Mouse (Mus musculus) limb, embryonic 14.5 days (tissue): ENCODE data around the gene Ampd2. TPM values are rescaled to one million over a fixed set of nuclear protein-coding genes. Genes with fewer than 3 reads are reported as not detected.

Experiments used
- ATAC-seq: fragments of 200-750 bp; cut with Nextera tagmentation; 2 replicates; pipeline ENCODE4 v1.8.0; 2017; ENCODE audit warnings: low read depth, moderate number of reproducible peaks, moderate TSS enrichment; ENCODE audit not compliant: low FRiP score
- DNase-seq: peaks from one replicate; pipeline ENCODE4 v3.0.0-alpha.2; 2015; ENCODE audit warnings: low spot score
- H3K27ac ChIP-seq: fragments of 300-500 bp; sonication (generic); replicated peaks from 2 replicates; pipeline ENCODE4 v1.5.1; 2014; ENCODE audit warnings: low read depth, mild to moderate bottlenecking, low read length, moderate library complexity, mixed read lengths
- H3K27me3 ChIP-seq: fragments of 300-500 bp; sonication (generic); 2 replicates; pipeline ENCODE4 v1.6.1; 2014; ENCODE audit warnings: low read length, mixed read lengths; ENCODE audit not compliant: control insufficient read depth, insufficient read depth
- H3K36me3 ChIP-seq: fragments of 300-500 bp; sonication (generic); 2 replicates; pipeline ENCODE4 v1.6.1; 2014; ENCODE audit warnings: mild to moderate bottlenecking, low read length, moderate library complexity, mixed read lengths; ENCODE audit not compliant: control insufficient read depth, insufficient read depth
- H3K4me1 ChIP-seq: fragments of 300-500 bp; sonication (generic); 2 replicates; pipeline ENCODE4 v1.6.1; 2014; ENCODE audit warnings: antibody characterized with exemption, low read length, mixed read lengths; ENCODE audit not compliant: control insufficient read depth, insufficient read depth
- H3K4me2 ChIP-seq: fragments of 300-500 bp; sonication (generic); replicated peaks from 2 replicates; pipeline ENCODE4 v1.6.1; 2014; ENCODE audit warnings: low read depth, mild to moderate bottlenecking, low read length, moderate library complexity; ENCODE audit not compliant: severe bottlenecking
- H3K4me3 ChIP-seq: fragments of 300-500 bp; sonication (generic); replicated peaks from 2 replicates; pipeline ENCODE4 v1.5.1; 2014; ENCODE audit warnings: low read length
- H3K9ac ChIP-seq: fragments of 300-500 bp; sonication (generic); 2 replicates; pipeline ENCODE4 v1.6.1; 2014; ENCODE audit warnings: mild to moderate bottlenecking, low read depth, low read length, moderate library complexity; ENCODE audit not compliant: severe bottlenecking
- H3K9me3 ChIP-seq: fragments of 300-500 bp; sonication (generic); 2 replicates; pipeline ENCODE4 v1.6.1; 2016; ENCODE audit warnings: low read length; ENCODE audit not compliant: control insufficient read depth
- POLR2A ChIP-seq: fragments of 200-500 bp; IDR thresholded peaks from 2 replicates; pipeline ENCODE4 v1.8.0; 2012; ENCODE audit warnings: inconsistent platforms, mild to moderate bottlenecking, moderate library complexity, borderline replicate concordance; ENCODE audit not compliant: insufficient read depth, insufficient read length; ENCODE audit errors: extremely low read depth
- WGBS: fragments of 180-500 bp; shearing (Covaris S2); extraction: QIAGEN DNeasy Blood & Tissue Kit; methylation state at CpG from one replicate; pipeline ENCODE4 v1.1.7; 2014; 5-methylcytosine and 5-hydroxymethylcytosine counted together
- polyA plus RNA-seq, 2 experiments: library from polyadenylated mRNA; depleted of rRNA in 1 of 2; stranded (reverse) in 1 of 2; unstranded in 1 of 2; fragments of >200 nt; fragmentation: Nextera tagmentation in 1 of 2; extraction: Ambion mirVana in 1 of 2; gene quantifications; 2 replicates each; pipeline versions ENCODE4 v1.2.1 to v1.2.3; 2012 to 2014

Gene Ampd2
- polyA plus RNA-seq (2012; rRNA removed) = 116 and 161 TPM in 2 replicates
- 35.8 and 38.7 TPM in 2 replicates for polyA plus RNA-seq (2014; fragmentation: Nextera tagmentation; extraction: Ambion mirVana)

DNA sequence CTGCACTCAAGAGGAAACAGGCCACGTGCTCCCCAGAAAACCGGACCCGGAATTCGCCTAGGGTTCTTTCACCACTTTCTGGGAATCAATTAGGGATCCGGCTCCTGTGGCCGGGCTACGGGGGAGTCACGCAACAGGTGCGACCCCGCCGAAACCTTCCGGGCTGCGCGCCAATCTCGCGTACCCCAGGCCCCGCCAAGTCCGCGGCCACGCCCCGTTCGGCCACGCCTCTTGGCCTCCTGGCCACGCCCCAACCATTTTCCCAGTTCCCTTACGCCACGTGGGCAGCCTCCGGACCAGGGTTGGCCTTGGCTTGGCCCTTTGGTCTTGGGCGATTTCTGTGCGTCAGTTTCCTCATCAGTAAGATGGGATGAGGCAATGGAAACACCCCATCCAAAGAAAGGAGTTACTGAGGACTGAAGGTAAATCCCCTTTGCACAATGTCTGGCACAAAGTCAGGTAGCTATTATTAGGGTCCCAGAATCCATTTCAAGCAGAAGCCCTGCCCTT lies at the start of gene Ampd2:
TSS of gene Ampd2 (minus strand) at position 182 of the 510 bp plus-strand sequence.
- TF ChIP-seq POLR2A = no peak
- WGBS = 1% methylated on average over 24 of the region's 29 CpGs

DNA sequence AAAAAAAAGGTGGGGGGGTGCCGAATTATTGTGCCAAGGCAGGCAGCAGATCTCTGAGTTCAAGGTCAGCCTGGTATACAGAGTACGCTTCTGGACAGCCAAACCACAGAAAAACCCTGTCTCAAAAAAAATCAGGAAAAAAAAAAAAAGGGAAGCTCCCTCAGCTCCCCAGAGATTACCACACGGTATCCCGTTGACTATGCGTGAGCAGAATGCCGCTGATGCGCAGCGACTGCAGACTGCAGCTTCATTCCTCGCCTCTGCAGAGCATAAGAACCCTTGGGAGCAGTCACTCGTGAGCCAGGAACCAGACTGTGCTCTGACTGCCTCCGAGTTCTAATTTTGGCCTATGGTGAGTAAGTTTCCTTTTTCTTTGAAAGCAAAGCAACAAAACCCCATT lies 48.2 kb upstream of the Ampd2 start:
- Histone ChIP-seq H3K36me3 (no peaks in the 10 kb centered on the region), H3K9ac (no peak overlapping the region), H3K4me1 (no peaks in the 10 kb centered on the region), H3K4me2 (no peak overlapping the region), H3K9me3 (no peaks in the 10 kb centered on the region), H3K4me3 (no peak overlapping the region), H3K27me3 (no peaks in the 10 kb centered on the region), H3K27ac (no peak overlapping the region)
- ATAC-seq = no peak
- TF ChIP-seq POLR2A = no peak
- no peak for DNase-seq
- WGBS = 77% methylated on average over 11 of the region's 11 CpGs

More for the DNA sequence above, at the start of gene Ampd2:
- Histone ChIP-seq H3K9ac (peak within 1 kb of the TSS; percentile 68), H3K4me2 (peak within 1 kb of the TSS; percentile 100), H3K4me3 (peak within 1 kb of the TSS; percentile 64), H3K27me3 (no peaks in the 10 kb centered on the region), H3K9me3 (no peaks in the 10 kb centered on the region), H3K27ac (peak within 1 kb of the TSS; percentile 76), H3K4me1 (peaks cover 45% of the 10 kb centered on the region), H3K36me3 (no peaks in the 10 kb centered on the region)
- peak; percentile 71 for DNase-seq
- peak; percentile 8; the same call in 1 of the 2 replicates for ATAC-seq

DNA sequence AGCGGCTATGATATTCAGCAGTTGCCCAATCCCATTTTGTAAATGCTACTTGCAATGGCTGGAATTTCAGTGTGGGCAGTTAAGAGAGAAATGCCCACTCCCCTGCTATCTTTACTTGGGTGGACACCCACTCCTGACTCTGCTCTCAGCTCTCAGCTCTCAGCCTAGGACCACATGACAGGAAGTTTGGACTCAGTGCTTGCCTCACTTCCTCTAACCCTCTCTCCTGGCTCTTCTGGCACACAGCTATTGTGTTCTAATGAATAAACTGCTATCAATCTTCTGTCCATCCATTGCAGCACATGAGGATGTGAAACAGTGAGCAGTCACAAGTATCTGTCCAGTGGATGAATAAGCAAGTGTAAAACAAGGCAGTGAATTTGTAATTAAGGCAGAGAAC lies 46.0 kb upstream of the Ampd2 start:
- no peak overlapping the region for H3K27ac ChIP-seq
- no peaks in the 10 kb centered on the region for H3K36me3 ChIP-seq
- ATAC-seq = no peak
- no peaks in the 10 kb centered on the region for H3K27me3 ChIP-seq
- DNase-seq = no peak
- no peak overlapping the region for H3K4me2 ChIP-seq
- H3K9ac ChIP-seq = no peak overlapping the region
- no peaks in the 10 kb centered on the region for H3K9me3 ChIP-seq
- peaks cover 8% of the 10 kb centered on the region; the same call in 1 of the 2 replicates for H3K4me1 ChIP-seq
- no peak for TF ChIP-seq POLR2A
- 85% methylated on average over 1 of the region's 1 CpGs for WGBS
- H3K4me3 ChIP-seq = no peak overlapping the region

DNA sequence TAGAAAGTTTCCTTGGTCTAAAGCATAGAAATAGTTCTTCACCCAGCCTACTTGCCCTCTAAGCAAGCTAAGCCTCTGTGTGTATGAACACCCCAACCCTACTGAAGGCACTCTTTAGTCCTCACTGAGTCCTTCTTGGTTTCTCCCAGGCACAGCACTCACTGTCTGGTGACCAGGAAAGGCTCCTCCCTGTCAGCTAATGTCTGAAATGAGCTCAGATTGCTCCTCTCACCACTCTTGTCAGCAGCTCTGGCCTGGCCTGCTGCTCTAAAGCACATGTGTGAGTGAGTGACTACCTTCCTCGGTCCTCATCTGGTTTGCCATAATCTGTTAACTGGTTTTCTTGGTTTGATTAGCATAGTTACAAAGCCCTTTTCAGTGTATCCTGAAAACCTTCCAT lies 45.4 kb upstream of the Ampd2 start:
- H3K4me1 ChIP-seq = peaks cover 8% of the 10 kb centered on the region; the same call in 1 of the 2 replicates
- H3K4me2 ChIP-seq = no peak overlapping the region
- no peak for TF ChIP-seq POLR2A
- no peak for ATAC-seq
- no peaks in the 10 kb centered on the region for H3K36me3 ChIP-seq
- DNase-seq = no peak
- H3K4me3 ChIP-seq = no peak overlapping the region
- WGBS = 72% methylated on average over 1 of the region's 1 CpGs
- H3K27me3 ChIP-seq = no peaks in the 10 kb centered on the region
- no peak overlapping the region for H3K9ac ChIP-seq
- H3K27ac ChIP-seq = no peak overlapping the region
- H3K9me3 ChIP-seq = no peaks in the 10 kb centered on the region

DNA sequence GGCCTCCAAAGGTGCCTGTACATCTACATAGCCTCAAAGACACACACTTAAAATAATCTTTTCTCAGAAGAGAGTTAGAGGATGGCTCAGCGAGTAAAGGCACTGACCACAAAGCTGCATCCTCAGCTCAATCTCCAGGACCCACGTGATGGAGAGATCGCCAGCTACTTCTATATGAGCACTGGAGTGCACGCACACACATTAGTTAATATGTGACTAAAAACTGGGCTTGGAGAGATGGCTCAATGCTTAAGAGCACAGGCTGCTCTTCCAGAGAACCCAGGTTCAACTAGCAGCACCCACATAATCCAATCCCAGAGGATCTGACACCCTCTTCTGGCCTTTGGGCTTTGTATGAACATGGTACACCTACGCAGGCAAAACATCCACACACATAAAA lies 44.8 kb upstream of the Ampd2 start:
- Histone ChIP-seq H3K36me3 (no peaks in the 10 kb centered on the region), H3K9me3 (no peaks in the 10 kb centered on the region), H3K27ac (no peak overlapping the region), H3K9ac (no peak overlapping the region), H3K4me1 (peaks cover 8% of the 10 kb centered on the region; the same call in 1 of the 2 replicates), H3K4me3 (no peak overlapping the region), H3K4me2 (no peak overlapping the region), H3K27me3 (no peaks in the 10 kb centered on the region)
- DNase-seq (no peak), ATAC-seq (no peak)
- no peak for TF ChIP-seq POLR2A
- 96% methylated on average over 5 of the region's 5 CpGs for WGBS
